Mouse (Mus musculus): ENCODE measurements around the gene Wbp1. TPM values are rescaled to one million over a fixed set of nuclear protein-coding genes. Genes with fewer than 3 reads are reported as not detected.

Wbp1 gene
- total and polyA plus RNA-seq, 3 experiments: 70.4 to 152 (median 74.6) TPM

DNA sequence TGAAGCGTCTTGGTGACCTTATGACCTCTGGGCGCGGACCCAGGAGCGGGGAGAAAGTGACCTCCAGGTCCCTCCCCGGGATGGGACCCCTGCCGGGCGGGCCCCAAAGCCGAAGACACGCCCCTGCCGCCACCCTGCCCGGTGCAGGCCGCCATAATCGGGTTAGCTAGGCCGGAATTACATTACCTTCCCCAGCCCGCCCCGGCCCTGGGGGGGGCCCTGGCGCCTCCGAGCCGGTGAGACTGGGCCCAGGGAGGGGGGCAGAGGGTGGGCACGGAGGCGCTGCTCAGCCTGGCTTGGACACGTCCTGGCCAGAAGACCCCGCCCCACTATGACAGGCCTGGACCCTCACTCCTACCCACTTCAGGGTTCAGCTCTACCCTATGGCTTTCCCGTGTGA is 50.1 kb downstream of the Wbp1 start:
- Histone ChIP-seq H3K9ac (ENCODE audit: low read depth, low read length) (no peak overlapping the region), H3K4me3 (no peak overlapping the region), H3K4me1 (ENCODE audit: control insufficient read depth, insufficient read depth, low read length) (no peaks in the 10 kb centered on the region), H3K27me3 (ENCODE audit: control insufficient read depth, insufficient read depth, low read length) (peaks cover 38% of the 10 kb centered on the region), H3K36me3 (ENCODE audit: control insufficient read depth, insufficient read depth, low read length) (no peaks in the 10 kb centered on the region), H3K79me2 (replicated peaks; ENCODE audit: control insufficient read depth, insufficient read depth, low read length) (no peaks in the 10 kb centered on the region), H3K27ac (no peak overlapping the region)
- DNase-seq: peak in 1 of 2 experiments; percentile 39
- intact Hi-C loops (cut with DNase I): no loop called here
- no peak for TF ChIP-seq EP300 (IDR thresholded peaks at IDR 0.05; ENCODE audit: insufficient read depth, low read depth, low read length)
- TF ChIP-seq CTCF (IDR thresholded peaks at IDR 0.05): no peak
- no peak for TF ChIP-seq POLR2A (IDR thresholded peaks at IDR 0.05; ENCODE audit: insufficient read depth, low read depth, low read length)
- 4% methylated on average over 24 of the region's 24 CpGs for WGBS

GRCm38 (mm10) chr6:83070311-83071219 is 50.8 kb downstream of the Wbp1 start:
- intact Hi-C loops (cut with DNase I): no loop called here
- Histone ChIP-seq H3K9ac (ENCODE audit: low read depth, low read length) (no peak overlapping the region), H3K27me3 (ENCODE audit: control insufficient read depth, insufficient read depth, low read length) (peaks cover 40% of the 10 kb centered on the region), H3K4me1 (ENCODE audit: control insufficient read depth, insufficient read depth, low read length) (no peaks in the 10 kb centered on the region), H3K4me3 (no peak overlapping the region), H3K79me2 (replicated peaks; ENCODE audit: control insufficient read depth, insufficient read depth, low read length) (no peaks in the 10 kb centered on the region), H3K36me3 (ENCODE audit: control insufficient read depth, insufficient read depth, low read length) (no peaks in the 10 kb centered on the region), H3K27ac (no peak overlapping the region)
- TF ChIP-seq CTCF (IDR thresholded peaks at IDR 0.05) (no peak), EP300 (IDR thresholded peaks at IDR 0.05; ENCODE audit: insufficient read depth, low read depth, low read length) (no peak), POLR2A (IDR thresholded peaks at IDR 0.05; ENCODE audit: insufficient read depth, low read depth, low read length) (no peak)
- 2% methylated on average over 56 of the region's 58 CpGs for WGBS
- peak; percentile 45 to 67 for DNase-seq

DNA sequence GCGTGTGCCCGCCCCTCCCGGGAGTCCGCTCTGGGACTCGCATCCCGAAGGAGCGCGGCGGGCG is 51.3 kb downstream of the Wbp1 start, which contains the start of gene Tlx2:
Gene Tlx2, minus strand, starts transcription at position 47 of the 64 bp plus-strand sequence.
- Histone ChIP-seq H3K4me3 (no peak within 1 kb of the TSS), H3K9ac (ENCODE audit: low read depth, low read length) (no peak within 1 kb of the TSS)
- WGBS: 0% methylated on average over 3 of the region's 10 CpGs

DNA sequence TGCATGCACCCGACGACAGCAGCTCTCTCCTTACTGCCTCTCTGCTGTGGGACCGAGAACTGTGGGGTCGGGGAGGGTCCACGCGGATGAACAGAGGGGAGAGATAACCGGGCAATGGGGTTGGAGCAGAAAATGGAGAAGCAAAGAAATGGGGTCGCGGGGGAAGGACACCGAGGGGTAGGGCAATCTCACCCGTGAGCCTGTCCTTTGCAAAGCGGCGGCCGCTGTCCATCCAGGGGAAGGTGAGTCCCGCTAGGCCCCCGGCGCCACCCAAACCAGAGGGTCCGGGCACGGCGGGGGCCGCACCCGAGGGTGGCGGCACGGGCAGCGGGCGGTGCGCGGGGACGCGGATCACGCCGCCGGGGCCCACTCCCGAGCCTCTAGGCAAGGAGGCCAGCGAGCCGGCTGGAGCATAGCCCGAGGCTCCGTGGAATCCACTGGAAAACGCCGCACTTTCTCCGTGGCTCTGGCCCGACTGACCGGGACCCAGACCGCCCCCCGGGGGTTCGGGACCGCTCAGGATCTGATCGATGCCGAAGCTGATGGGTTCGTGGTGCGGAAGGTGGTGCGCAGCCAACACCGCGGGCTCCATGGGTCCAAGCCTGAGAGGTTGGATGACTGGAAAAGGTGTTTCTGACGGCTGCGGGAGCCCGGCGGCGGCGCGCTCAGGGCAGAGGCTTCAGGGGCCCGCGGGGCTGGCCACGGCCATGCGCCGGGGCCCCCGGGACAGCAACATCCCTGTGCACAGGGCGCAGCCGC is 51.7 kb downstream of the Wbp1 start:
- peak in 1 of 2 experiments; percentile 44 for DNase-seq
- no peak overlapping the region for H3K27ac ChIP-seq
- intact Hi-C loops (cut with DNase I): no loop called here
- H3K27me3 ChIP-seq (ENCODE audit: control insufficient read depth, insufficient read depth, low read length): peaks cover 42% of the 10 kb centered on the region
- H3K4me1 ChIP-seq (ENCODE audit: control insufficient read depth, insufficient read depth, low read length): no peaks in the 10 kb centered on the region
- no peak overlapping the region for H3K4me3 ChIP-seq
- no peaks in the 10 kb centered on the region for H3K36me3 ChIP-seq (ENCODE audit: control insufficient read depth, insufficient read depth, low read length)
- TF ChIP-seq POLR2A (IDR thresholded peaks at IDR 0.05; ENCODE audit: insufficient read depth, low read depth, low read length) (no peak), CTCF (IDR thresholded peaks at IDR 0.05) (no peak), EP300 (IDR thresholded peaks at IDR 0.05; ENCODE audit: insufficient read depth, low read depth, low read length) (no peak)
- no peaks in the 10 kb centered on the region for H3K79me2 ChIP-seq (replicated peaks; ENCODE audit: control insufficient read depth, insufficient read depth, low read length)
- H3K9ac ChIP-seq (ENCODE audit: low read depth, low read length): no peak overlapping the region
- WGBS: 2% methylated on average over 69 of the region's 69 CpGs

More for the DNA sequence above, 51.3 kb downstream of the Wbp1 start, which contains the start of gene Tlx2:
- Histone ChIP-seq H3K27me3 (ENCODE audit: control insufficient read depth, insufficient read depth, low read length) (peaks cover 40% of the 10 kb centered on the region), H3K27ac (no peak within 1 kb of the TSS), H3K79me2 (replicated peaks; ENCODE audit: control insufficient read depth, insufficient read depth, low read length) (no peaks in the 10 kb centered on the region), H3K4me1 (ENCODE audit: control insufficient read depth, insufficient read depth, low read length) (no peaks in the 10 kb centered on the region), H3K36me3 (ENCODE audit: control insufficient read depth, insufficient read depth, low read length) (no peaks in the 10 kb centered on the region)
- intact Hi-C loops (cut with DNase I): no loop called here
- TF ChIP-seq EP300 (IDR thresholded peaks at IDR 0.05; ENCODE audit: insufficient read depth, low read depth, low read length): no peak
- no peak for TF ChIP-seq POLR2A (IDR thresholded peaks at IDR 0.05; ENCODE audit: insufficient read depth, low read depth, low read length)
- TF ChIP-seq CTCF (IDR thresholded peaks at IDR 0.05): no peak
- DNase-seq: no peak

Small RNA genes lying within 50 kb of the gene (microRNA-seq; reads per million reads assigned to microRNA genes)
- 0 reads per million in 2 experiments for gene Mir3470a

Other genes with a start within 250 kb of the Wbp1 start
- under 1 TPM; 0.13 to 0.18 TPM for gene Sema4f, start 181.8 kb downstream of the Wbp1 start, total RNA-seq (2021)
- 0.37 and 0.53 TPM in 2 replicates for gene Sema4f, start 181.8 kb downstream of the Wbp1 start, polyA plus RNA-seq (2012; rRNA removed)
- gene M1ap, start 174.7 kb downstream of the Wbp1 start, total RNA-seq (2021): under 1 TPM in 1 of 2 experiments, not detected in 1; 0.34 TPM
- gene M1ap, start 174.7 kb downstream of the Wbp1 start, polyA plus RNA-seq (2012; rRNA removed): 0.31 TPM in 1 of 2 replicates, not detected in the other
- gene Dok1, start 88.1 kb downstream of the Wbp1 start, total RNA-seq (2021): 1 to 10 TPM; 2.6 TPM
- 3.0 and 3.4 TPM in 2 replicates for gene Dok1, start 88.1 kb downstream of the Wbp1 start, polyA plus RNA-seq (2012; rRNA removed)
- 1 to 10 TPM; 1.9 to 2.1 TPM for gene Loxl3, start 87.4 kb downstream of the Wbp1 start, total RNA-seq (2021)
- 5.4 and 7.2 TPM in 2 replicates for gene Loxl3, start 87.4 kb downstream of the Wbp1 start, polyA plus RNA-seq (2012; rRNA removed)
- gene Aup1, start 67.0 kb downstream of the Wbp1 start, total RNA-seq (2021): 10 to 100 TPM; 70.9 to 87.0 TPM
- 148 and 178 TPM in 2 replicates for gene Aup1, start 67.0 kb downstream of the Wbp1 start, polyA plus RNA-seq (2012; rRNA removed)
- 10 to 100 TPM; 26.9 to 30.4 TPM for gene Htra2, start 66.3 kb downstream of the Wbp1 start, total RNA-seq (2021)
- 35.4 and 37.6 TPM in 2 replicates for gene Htra2, start 66.3 kb downstream of the Wbp1 start, polyA plus RNA-seq (2012; rRNA removed)
- gene Dqx1, start 63.7 kb downstream of the Wbp1 start, total RNA-seq (2021): under 1 TPM; 0.65 to 0.80 TPM
- gene Dqx1, start 63.7 kb downstream of the Wbp1 start, polyA plus RNA-seq (2012; rRNA removed): 1.4 TPM in 2 replicates
- not detected for gene Tlx2, start 51.3 kb downstream of the Wbp1 start, total RNA-seq (2021)
- 0.14 TPM in 1 of 2 replicates, not detected in the other for gene Tlx2, start 51.3 kb downstream of the Wbp1 start, polyA plus RNA-seq (2012; rRNA removed)
- 1 to 10 TPM; 7.7 to 8.0 TPM for gene Pcgf1, start 43.7 kb downstream of the Wbp1 start, total RNA-seq (2021)
- gene Pcgf1, start 43.7 kb downstream of the Wbp1 start, polyA plus RNA-seq (2012; rRNA removed): 11.5 and 15.5 TPM in 2 replicates
- 1 to 10 TPM in 1 of 2 experiments, under 1 TPM in 1; 0.84 to 1.5 TPM for gene Lbx2, start 35.2 kb downstream of the Wbp1 start, total RNA-seq (2021)
- gene Lbx2, start 35.2 kb downstream of the Wbp1 start, polyA plus RNA-seq (2012; rRNA removed): 1.5 and 2.2 TPM in 2 replicates
- 1 to 10 TPM; 2.0 to 2.5 TPM for gene Ccdc142, start 20.0 kb downstream of the Wbp1 start, total RNA-seq (2021)
- gene Ccdc142, start 20.0 kb downstream of the Wbp1 start, polyA plus RNA-seq (2012; rRNA removed): 1.7 and 2.4 TPM in 2 replicates
- gene Gm42688, start 19.9 kb downstream of the Wbp1 start, total RNA-seq (2021): under 1 TPM; 0.80 to 0.94 TPM
- gene Gm42688, start 19.9 kb downstream of the Wbp1 start, polyA plus RNA-seq (2012; rRNA removed): 1.6 TPM in 2 replicates
- 100 to 1,000 TPM; 113 to 131 TPM for gene Mrpl53, start 12.5 kb downstream of the Wbp1 start, total RNA-seq (2021)
- gene Mrpl53, start 12.5 kb downstream of the Wbp1 start, polyA plus RNA-seq (2012; rRNA removed): 91.3 and 129 TPM in 2 replicates
- 1 to 10 TPM; 7.2 to 9.9 TPM for gene Mogs, start 6.1 kb downstream of the Wbp1 start, total RNA-seq (2021)
- gene Mogs, start 6.1 kb downstream of the Wbp1 start, polyA plus RNA-seq (2012; rRNA removed): 13.9 and 15.8 TPM in 2 replicates
- 10 to 100 TPM; 13.1 to 15.1 TPM for gene Ino80b, start 3.9 kb upstream of the Wbp1 start, total RNA-seq (2021)
- 5.5 and 9.5 TPM in 2 replicates for gene Ino80b, start 3.9 kb upstream of the Wbp1 start, polyA plus RNA-seq (2012; rRNA removed)
- gene Rtkn, start 13.9 kb upstream of the Wbp1 start, total RNA-seq (2021): 1 to 10 TPM; 5.2 to 6.7 TPM
- gene Rtkn, start 13.9 kb upstream of the Wbp1 start, polyA plus RNA-seq (2012; rRNA removed): 18.6 and 27.7 TPM in 2 replicates
- gene Wdr54, start 34.8 kb upstream of the Wbp1 start, total RNA-seq (2021): 1 to 10 TPM in 1 of 2 experiments, under 1 TPM in 1; 0.89 to 1.3 TPM
- gene Wdr54, start 34.8 kb upstream of the Wbp1 start, polyA plus RNA-seq (2012; rRNA removed): 2.1 and 2.7 TPM in 2 replicates
- gene 1700003E16Rik, start 34.8 kb upstream of the Wbp1 start, total RNA-seq (2021): under 1 TPM; 0.10 to 0.25 TPM
- 0.53 and 0.57 TPM in 2 replicates for gene 1700003E16Rik, start 34.8 kb upstream of the Wbp1 start, polyA plus RNA-seq (2012; rRNA removed)
- 100 to 1,000 TPM; 125 to 141 TPM for gene Dctn1, start 44.4 kb upstream of the Wbp1 start, total RNA-seq (2021)
- gene Dctn1, start 44.4 kb upstream of the Wbp1 start, polyA plus RNA-seq (2012; rRNA removed): 84.2 and 89.1 TPM in 2 replicates
- gene Slc4a5, start 98.3 kb upstream of the Wbp1 start, total RNA-seq (2021): not detected
- 0.61 TPM in 1 of 2 replicates, not detected in the other for gene Slc4a5, start 98.3 kb upstream of the Wbp1 start, polyA plus RNA-seq (2012; rRNA removed)
- 1 to 10 TPM; 2.8 TPM for gene Mthfd2, start 204.3 kb upstream of the Wbp1 start, total RNA-seq (2021)
- gene Mthfd2, start 204.3 kb upstream of the Wbp1 start, polyA plus RNA-seq (2012; rRNA removed): 1.7 and 2.5 TPM in 2 replicates
- 10 to 100 TPM; 22.3 to 22.6 TPM for gene Mob1a, start 204.5 kb upstream of the Wbp1 start, total RNA-seq (2021)
- 12.4 and 22.7 TPM in 2 replicates for gene Mob1a, start 204.5 kb upstream of the Wbp1 start, polyA plus RNA-seq (2012; rRNA removed)
- gene Bola3, start 227.6 kb upstream of the Wbp1 start, total RNA-seq (2021): 100 to 1,000 TPM; 396 to 406 TPM
- 91.1 and 159 TPM in 2 replicates for gene Bola3, start 227.6 kb upstream of the Wbp1 start, polyA plus RNA-seq (2012; rRNA removed)

Measured in heart, adult 2 months (tissue).